Mouse (Mus musculus) ES-E14 (cell line): ENCODE results near the gene Atp1b2. TPM values are rescaled to one million over a fixed set of nuclear protein-coding genes. Genes with fewer than 3 reads are reported as not detected.

Experiments
- DNase-seq: peaks from one replicate; pipeline ENCODE4 v3.0.0-alpha.2; 2013; ENCODE audit warnings: low read depth, low spot score
- H3K27ac ChIP-seq: 2 replicates; pipeline ENCODE4 v1.5.1; 2012; ENCODE audit warnings: low read depth, mild to moderate bottlenecking, low read length, moderate library complexity, mixed read lengths; ENCODE audit not compliant: poor library complexity, insufficient read depth, severe bottlenecking
- H3K36me3 ChIP-seq: 2 replicates; pipeline ENCODE4 v1.6.1; 2012; ENCODE audit warnings: mild to moderate bottlenecking, low read length, moderate library complexity, mixed read lengths; ENCODE audit not compliant: control insufficient read depth, poor library complexity, insufficient read depth, severe bottlenecking
- H3K4me1 ChIP-seq, 2 experiments: fragments of 150-350 bp in 1 of 2; sonication (generic) in 1 of 2; 2 replicates each; pipeline ENCODE4 v1.6.1; 2012; ENCODE audit warnings: low read length in 2 of 2, mild to moderate bottlenecking in 1 of 2, mixed read lengths in 1 of 2; ENCODE audit not compliant: control insufficient read depth in 2 of 2, insufficient read depth in 2 of 2, poor library complexity in 1 of 2
- H3K4me3 ChIP-seq, 2 experiments: fragments of 150-350 bp in 1 of 2; sonication (generic) in 1 of 2; 2 replicates each; pipeline ENCODE4 v1.5.1; 2012; ENCODE audit warnings: low read length in 2 of 2, low read depth in 1 of 2, mild to moderate bottlenecking in 1 of 2, mixed read lengths in 1 of 2; ENCODE audit not compliant: insufficient read depth in 1 of 2, poor library complexity in 1 of 2, severe bottlenecking in 1 of 2
- H3K9ac ChIP-seq: 2 replicates; pipeline ENCODE4 v1.6.1; 2012; ENCODE audit warnings: low read depth, mild to moderate bottlenecking, low read length, mixed read lengths; ENCODE audit not compliant: poor library complexity, insufficient read depth, severe bottlenecking
- H3K9me3 ChIP-seq: fragments of 150-350 bp; sonication (generic); 2 replicates; pipeline ENCODE4 v1.6.1; 2012; ENCODE audit warnings: low read depth, mild to moderate bottlenecking, low read length; ENCODE audit not compliant: control insufficient read depth, insufficient read depth
- CHD2 ChIP-seq: IDR thresholded peaks from 2 replicates; pipeline ENCODE4 v1.6.1; 2014; ENCODE audit warnings: mild to moderate bottlenecking, low read depth, low read length, inconsistent platforms
- HCFC1 ChIP-seq: IDR thresholded peaks from 2 replicates; pipeline ENCODE4 v1.6.1; 2012; ENCODE audit warnings: low read length, inconsistent platforms, borderline replicate concordance; ENCODE audit not compliant: insufficient read depth
- MAFK ChIP-seq: IDR thresholded peaks from 2 replicates; pipeline ENCODE4 v1.6.1; 2014; ENCODE audit warnings: mild to moderate bottlenecking, low read depth, low read length, inconsistent platforms; ENCODE audit not compliant: insufficient read depth
- ZC3H11A ChIP-seq: IDR thresholded peaks from 2 replicates; pipeline ENCODE4 v1.6.1; 2012; ENCODE audit warnings: low read depth, mild to moderate bottlenecking, inconsistent platforms, low read length, borderline replicate concordance
- ZNF384 ChIP-seq: IDR thresholded peaks from 2 replicates; pipeline ENCODE4 v1.6.1; 2012; ENCODE audit warnings: low read depth, low read length, inconsistent platforms
- in situ Hi-C, 2 experiments: fragments of 600-800 bp; cut with MboI; formaldehyde crosslinking; loops; one replicate each; pipeline ENCODE4 v1.15.1; 2025; ENCODE audit warnings: low sequenced_read_pairs in 2 of 2, inconsistent platforms in 1 of 2; ENCODE audit not compliant: unreplicated experiment in 2 of 2
- total RNA-seq: library from RNA; depleted of rRNA; stranded (reverse); fragments of 300-350 nt; gene quantifications from 2 replicates; pipeline ENCODE4 v1.2.3, GENCODE M21; 2012

Atp1b2 gene
- total RNA-seq, 1 experiment = 13.1 TPM

GRCm38 (mm10) chr11:69601768-69602167 lies 4.0 kb downstream of the Atp1b2 start:
- no peak overlapping the region for H3K4me3 ChIP-seq

GRCm38 (mm10) chr11:69600098-69600497 lies 5.6 kb downstream of the Atp1b2 start:
- Histone ChIP-seq H3K36me3 (no peaks in the 10 kb centered on the region), H3K9me3 (no peaks in the 10 kb centered on the region), H3K27ac (peak overlapping the region; percentile 45), H3K4me3 (no peak overlapping the region), H3K9ac (peak overlapping the region; percentile 49; the same call in 1 of the 2 replicates), H3K4me1 (peaks cover 22 to 24% of the 10 kb centered on the region in 2 experiments)
- in situ Hi-C loops = no loop called here
- no peak for DNase-seq
- no peak for TF ChIP-seq HCFC1
- no peak for TF ChIP-seq MAFK
- TF ChIP-seq CHD2 = no peak
- no peak for TF ChIP-seq ZC3H11A
- TF ChIP-seq ZNF384 = no peak

More at GRCm38 (mm10) chr11:69601768-69602167, 4.0 kb downstream of the Atp1b2 start:
- in situ Hi-C loops = no loop called here
- H3K9me3 ChIP-seq = no peaks in the 10 kb centered on the region
- H3K9ac ChIP-seq = no peak overlapping the region
- DNase-seq = no peak
- TF ChIP-seq HCFC1 (no peak), CHD2 (no peak), ZC3H11A (no peak), ZNF384 (no peak), MAFK (no peak)
- no peaks in the 10 kb centered on the region for H3K36me3 ChIP-seq
- peaks cover 22 to 26% of the 10 kb centered on the region in 2 experiments for H3K4me1 ChIP-seq
- no peak overlapping the region for H3K27ac ChIP-seq

GRCm38 (mm10) chr11:69599436-69599835 lies 6.3 kb downstream of the Atp1b2 start:
- Histone ChIP-seq H3K4me3 (no peak overlapping the region), H3K36me3 (no peaks in the 10 kb centered on the region), H3K9ac (no peak overlapping the region; the same call in 1 of the 2 replicates), H3K9me3 (no peaks in the 10 kb centered on the region), H3K4me1 (peaks cover 22 to 24% of the 10 kb centered on the region in 2 experiments), H3K27ac (peak overlapping the region; percentile 45; the same call in 1 of the 2 replicates)
- in situ Hi-C loops = no loop called here
- no peak for DNase-seq
- no peak for TF ChIP-seq MAFK
- no peak for TF ChIP-seq ZNF384
- TF ChIP-seq HCFC1 = no peak
- no peak for TF ChIP-seq ZC3H11A
- no peak for TF ChIP-seq CHD2

GRCm38 (mm10) chr11:69594853-69595252 lies 10.9 kb downstream of the Atp1b2 start:
- no peak for DNase-seq
- Histone ChIP-seq H3K27ac (no peak overlapping the region), H3K9me3 (no peaks in the 10 kb centered on the region), H3K9ac (no peak overlapping the region), H3K4me1 (peaks cover 8 to 13% of the 10 kb centered on the region in 2 experiments), H3K36me3 (peaks cover 25% of the 10 kb centered on the region), H3K4me3 (no peak overlapping the region)
- in situ Hi-C loops = no loop called here
- TF ChIP-seq HCFC1 = no peak

- in situ Hi-C loops = no loop called here
- TF ChIP-seq ZC3H11A = no peak
- no peak for TF ChIP-seq ZNF384
- no peak for TF ChIP-seq HCFC1
- TF ChIP-seq MAFK = no peak
- no peak for TF ChIP-seq CHD2
- Histone ChIP-seq H3K4me1 (peaks cover 0 to 13% of the 10 kb centered on the region in 2 experiments; a peak in 2 of 4 replicates), H3K27ac (no peak overlapping the region), H3K36me3 (peaks cover 45% of the 10 kb centered on the region), H3K9ac (no peak overlapping the region), H3K9me3 (no peaks in the 10 kb centered on the region), H3K4me3 (no peak overlapping the region)
- no peak for DNase-seq
Measured at GRCm38 (mm10) chr11:69592799-69593198, 12.9 kb downstream of the Atp1b2 start.
